Mouse (Mus musculus) embryonic facial prominence, embryonic 13.5 days (tissue): Measurements from ENCODE around the gene Clk3. TPM values are rescaled to one million over a fixed set of nuclear protein-coding genes. Genes with fewer than 3 reads are reported as not detected.

Source experiments
- ATAC-seq: fragments of 200-750 bp; cut with Nextera tagmentation; 2 replicates; pipeline ENCODE4 v1.8.0; 2017; ENCODE audit warnings: low read depth; ENCODE audit not compliant: insufficient number of reproducible peaks, insufficient read depth, low FRiP score, low TSS enrichment
- H3K27ac ChIP-seq: fragments of 300-500 bp; sonication (generic); 2 replicates; pipeline ENCODE4 v1.5.1; 2015; ENCODE audit warnings: moderate library complexity, mild to moderate bottlenecking, inconsistent platforms
- H3K27me3 ChIP-seq: fragments of 300-500 bp; sonication (generic); 2 replicates; pipeline ENCODE4 v1.6.1; 2015; ENCODE audit warnings: mild to moderate bottlenecking, inconsistent platforms
- H3K36me3 ChIP-seq: fragments of 300-500 bp; sonication (generic); 2 replicates; pipeline ENCODE4 v1.6.1; 2015; ENCODE audit warnings: mild to moderate bottlenecking, inconsistent platforms
- H3K4me1 ChIP-seq: fragments of 300-500 bp; sonication (generic); 2 replicates; pipeline ENCODE4 v1.6.1; 2015; ENCODE audit warnings: inconsistent platforms
- H3K4me2 ChIP-seq: fragments of 300-500 bp; sonication (generic); 2 replicates; pipeline ENCODE4 v1.6.1; 2015; ENCODE audit warnings: moderate library complexity, mild to moderate bottlenecking, inconsistent platforms
- H3K4me3 ChIP-seq: fragments of 300-500 bp; sonication (generic); 2 replicates; pipeline ENCODE4 v1.5.1; 2015; ENCODE audit warnings: mild to moderate bottlenecking, inconsistent platforms
- H3K9ac ChIP-seq: fragments of 300-500 bp; sonication (generic); 2 replicates; pipeline ENCODE4 v1.6.1; 2015; ENCODE audit warnings: mild to moderate bottlenecking, inconsistent platforms
- H3K9me3 ChIP-seq: fragments of 300-500 bp; sonication (generic); 2 replicates; pipeline ENCODE4 v1.6.1; 2016; ENCODE audit warnings: inconsistent platforms
- WGBS: fragments of 180-500 bp; shearing (Covaris S2); methylation state at CpG from one replicate; pipeline ENCODE4 v1.1.7; 2015; ENCODE audit warnings: mixed read lengths; 5-methylcytosine and 5-hydroxymethylcytosine counted together
- polyA plus RNA-seq: library from polyadenylated mRNA; unstranded; fragments of >200 nt; fragmentation: Nextera tagmentation; extraction: Ambion mirVana; gene quantifications from 2 replicates; pipeline ENCODE4 v1.2.1, GENCODE M21; 2015

Clk3 gene
- 71.7 and 74.5 TPM in 2 replicates for polyA plus RNA-seq

DNA sequence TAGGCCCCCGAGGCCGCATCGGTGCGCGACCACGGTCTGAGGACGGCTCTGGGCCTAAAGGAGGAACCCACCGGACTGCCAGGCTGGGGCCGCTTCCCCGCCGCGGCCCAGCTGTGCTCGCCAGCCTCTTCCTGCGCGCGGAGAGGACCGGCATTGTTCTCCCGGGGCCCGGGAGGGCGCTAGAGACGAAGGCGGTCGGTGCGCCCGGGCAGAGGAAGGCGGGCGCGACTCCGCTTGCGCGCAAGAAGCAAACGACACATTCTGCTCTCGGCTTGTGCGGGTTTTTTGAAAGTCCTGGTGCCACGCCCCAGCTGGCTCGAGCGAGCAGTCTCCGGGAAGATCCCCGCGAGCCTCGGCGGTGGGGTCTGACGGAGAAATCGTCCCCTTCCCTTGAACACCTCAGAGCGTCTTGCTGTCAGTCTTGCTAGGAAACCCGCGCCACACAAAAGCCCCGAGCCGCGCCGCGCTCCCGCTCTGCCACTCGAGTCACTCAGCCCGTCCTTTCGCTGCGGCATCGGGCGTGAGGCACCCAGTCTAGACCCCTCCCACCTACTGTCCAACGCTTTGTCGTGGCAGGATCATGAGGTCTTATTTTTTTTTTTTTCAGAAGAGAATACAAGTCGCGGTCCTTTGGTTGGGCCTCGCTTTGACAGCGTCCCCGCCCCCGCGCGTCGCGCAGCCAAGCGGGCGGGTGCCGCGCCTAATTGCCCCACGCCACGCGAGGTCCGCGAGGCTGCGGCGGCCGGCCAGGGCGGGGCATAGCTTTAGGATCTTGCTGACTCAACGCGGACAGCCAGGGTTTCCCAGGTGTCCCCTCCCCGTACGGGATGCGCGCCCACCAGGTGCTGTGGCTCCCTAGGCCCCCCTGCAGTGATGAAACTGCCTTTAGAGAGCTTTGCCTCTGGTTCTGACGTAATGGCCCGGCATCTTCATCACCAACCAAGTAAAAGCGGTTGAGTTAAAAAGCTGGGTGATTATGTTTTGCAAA, at the start of gene Clk3:
Gene Clk3, minus strand, starts transcription at position 497 of the 988 bp plus-strand sequence.
- H3K4me2 ChIP-seq, result peak within 1 kb of the TSS; percentile 97
- under 1% methylated on average over 93 of the region's 93 CpGs for WGBS
- H3K9me3 ChIP-seq, result no peaks in the 10 kb centered on the region
- H3K9ac ChIP-seq, result peak within 1 kb of the TSS; percentile 98
- H3K4me1 ChIP-seq, result peaks cover 35% of the 10 kb centered on the region
- H3K4me3 ChIP-seq, result peak within 1 kb of the TSS; percentile 94
- H3K36me3 ChIP-seq, result peaks cover 11% of the 10 kb centered on the region
- peak within 1 kb of the TSS; percentile 99 for H3K27ac ChIP-seq
- no peaks in the 10 kb centered on the region for H3K27me3 ChIP-seq
- no peak; the same call in 1 of the 2 replicates for ATAC-seq

DNA sequence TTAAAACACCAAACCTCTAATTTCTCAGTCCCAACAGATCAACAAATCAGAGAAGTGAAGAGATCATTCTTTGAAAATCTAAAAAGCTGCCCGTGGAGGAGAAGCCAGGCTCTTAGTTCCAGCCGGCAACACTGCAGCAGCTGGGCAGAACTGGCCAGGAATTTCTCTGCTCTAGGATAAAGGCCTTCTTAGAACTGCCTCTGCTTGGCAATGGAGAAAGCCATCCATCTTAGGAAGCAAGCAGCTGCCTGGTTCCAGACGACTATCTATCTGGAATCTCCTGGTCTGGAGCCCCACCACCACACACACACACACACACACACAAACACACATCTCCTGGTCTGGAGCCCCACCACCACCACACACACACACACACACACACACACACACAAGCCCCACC, 49.2 kb upstream of the Clk3 start:
- no peaks in the 10 kb centered on the region for H3K9me3 ChIP-seq
- ATAC-seq, result no peak
- no peak overlapping the region for H3K9ac ChIP-seq
- WGBS, result 40% methylated on average over 3 of the region's 3 CpGs
- H3K36me3 ChIP-seq, result no peaks in the 10 kb centered on the region
- no peak overlapping the region for H3K27ac ChIP-seq
- peaks cover 62% of the 10 kb centered on the region for H3K4me1 ChIP-seq
- no peak overlapping the region for H3K4me2 ChIP-seq
- H3K4me3 ChIP-seq, result no peak overlapping the region
- H3K27me3 ChIP-seq, result no peaks in the 10 kb centered on the region

DNA sequence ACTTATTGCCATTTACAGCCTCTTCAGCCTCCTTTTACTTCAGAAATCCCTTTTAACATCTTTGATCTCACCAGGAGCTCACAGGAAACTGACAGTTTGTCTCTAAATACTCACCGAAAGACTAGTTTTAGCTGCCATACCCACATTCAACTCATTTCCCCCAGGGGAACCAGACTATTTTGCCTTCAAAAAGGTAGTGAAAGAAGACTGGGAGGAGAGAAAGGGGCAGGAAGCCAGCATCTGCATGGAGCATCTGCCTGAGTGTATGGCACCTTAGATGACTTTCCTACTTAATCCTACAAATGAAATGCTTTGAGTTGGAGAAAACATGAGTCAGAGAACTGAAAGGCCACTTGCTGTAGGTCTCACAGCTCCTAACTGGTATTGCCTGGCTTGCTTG, 48.4 kb upstream of the Clk3 start:
- H3K4me1 ChIP-seq, result peaks cover 62% of the 10 kb centered on the region
- no peak overlapping the region for H3K4me3 ChIP-seq
- H3K9me3 ChIP-seq, result no peaks in the 10 kb centered on the region
- H3K27ac ChIP-seq, result no peak overlapping the region
- H3K4me2 ChIP-seq, result no peak overlapping the region
- WGBS, result 25% methylated on average over 1 of the region's 1 CpGs
- no peak overlapping the region for H3K9ac ChIP-seq
- H3K27me3 ChIP-seq, result no peaks in the 10 kb centered on the region
- ATAC-seq, result no peak
- peaks cover 5% of the 10 kb centered on the region; the same call in 1 of the 2 replicates for H3K36me3 ChIP-seq

DNA sequence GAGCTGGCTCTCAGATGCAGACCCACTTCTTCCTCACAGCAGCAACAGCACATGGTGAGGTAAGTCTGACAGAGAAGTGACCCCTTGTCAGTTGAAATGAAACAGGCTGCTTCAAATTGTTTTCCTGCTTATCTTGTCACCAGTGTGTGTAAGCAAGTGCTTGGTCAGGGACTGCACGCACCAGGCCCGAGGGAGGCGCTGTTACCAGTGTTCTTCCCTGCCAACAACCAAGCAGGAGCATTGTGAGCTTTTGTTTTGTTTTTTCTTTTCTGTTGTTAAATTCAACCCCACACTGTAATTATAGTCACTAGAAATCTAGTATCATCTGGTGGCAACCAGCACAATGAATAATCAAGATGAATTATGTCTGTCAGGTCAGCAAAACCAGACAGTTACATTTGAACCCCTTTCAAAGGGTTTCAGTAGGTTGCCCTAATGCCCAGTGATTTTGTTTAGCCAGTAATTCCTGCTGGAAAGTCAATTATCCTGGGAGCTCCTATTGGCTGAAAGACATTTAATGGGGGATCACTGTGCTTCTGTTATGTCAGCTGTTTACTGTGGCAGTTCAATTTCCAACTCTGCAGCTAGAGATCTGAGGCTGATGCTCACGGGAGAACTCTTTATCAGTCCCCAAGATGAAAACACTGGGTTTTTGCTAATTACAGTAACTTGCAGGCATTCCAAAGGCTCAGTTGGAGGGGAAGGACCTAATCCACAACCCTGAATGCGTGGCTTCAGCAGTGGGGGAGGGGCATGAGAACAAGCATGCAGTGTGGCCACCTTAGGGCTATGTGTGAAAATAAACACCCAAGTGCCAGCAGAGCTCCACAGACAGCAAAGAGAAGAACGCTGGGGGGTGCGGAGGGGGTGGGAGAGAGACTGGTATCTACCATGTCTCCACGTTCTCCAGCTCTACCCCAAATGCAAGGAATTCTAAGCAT, 46.4 kb upstream of the Clk3 start:
- no peak overlapping the region for H3K27ac ChIP-seq
- H3K9me3 ChIP-seq, result no peaks in the 10 kb centered on the region
- H3K4me2 ChIP-seq, result no peak overlapping the region
- H3K4me3 ChIP-seq, result no peak overlapping the region
- 35% methylated on average over 8 of the region's 8 CpGs for WGBS
- no peak for ATAC-seq
- H3K36me3 ChIP-seq, result peaks cover 6% of the 10 kb centered on the region; the same call in 1 of the 2 replicates
- H3K27me3 ChIP-seq, result no peaks in the 10 kb centered on the region
- H3K9ac ChIP-seq, result no peak overlapping the region
- peaks cover 50% of the 10 kb centered on the region for H3K4me1 ChIP-seq

DNA sequence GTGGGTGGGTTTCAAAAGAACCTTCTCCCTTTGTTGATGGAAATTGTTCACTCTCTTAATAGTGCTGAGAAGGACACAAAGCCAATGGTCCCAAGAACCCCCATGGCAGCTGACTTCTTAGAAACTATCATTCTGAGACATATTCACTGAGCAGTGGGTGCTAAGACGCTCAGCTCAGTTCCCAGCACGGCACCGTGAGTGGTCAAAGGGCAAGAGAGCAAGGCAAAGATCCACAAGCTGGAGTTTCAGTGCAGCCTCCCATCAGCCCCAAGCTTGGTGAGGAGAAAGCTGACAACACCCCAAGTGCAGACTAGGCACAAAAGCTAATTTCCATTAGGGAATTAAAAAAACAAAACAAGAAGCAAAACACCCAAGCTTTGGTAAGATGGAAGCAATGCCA, 45.0 kb upstream of the Clk3 start:
- H3K9me3 ChIP-seq, result no peaks in the 10 kb centered on the region
- no peaks in the 10 kb centered on the region for H3K27me3 ChIP-seq
- peaks cover 42% of the 10 kb centered on the region for H3K4me1 ChIP-seq
- H3K4me3 ChIP-seq, result no peak overlapping the region
- H3K36me3 ChIP-seq, result peaks cover 9% of the 10 kb centered on the region; the same call in 1 of the 2 replicates
- H3K27ac ChIP-seq, result no peak overlapping the region
- WGBS, result 86% methylated on average over 3 of the region's 3 CpGs
- no peak overlapping the region for H3K4me2 ChIP-seq
- no peak for ATAC-seq
- no peak overlapping the region for H3K9ac ChIP-seq

DNA sequence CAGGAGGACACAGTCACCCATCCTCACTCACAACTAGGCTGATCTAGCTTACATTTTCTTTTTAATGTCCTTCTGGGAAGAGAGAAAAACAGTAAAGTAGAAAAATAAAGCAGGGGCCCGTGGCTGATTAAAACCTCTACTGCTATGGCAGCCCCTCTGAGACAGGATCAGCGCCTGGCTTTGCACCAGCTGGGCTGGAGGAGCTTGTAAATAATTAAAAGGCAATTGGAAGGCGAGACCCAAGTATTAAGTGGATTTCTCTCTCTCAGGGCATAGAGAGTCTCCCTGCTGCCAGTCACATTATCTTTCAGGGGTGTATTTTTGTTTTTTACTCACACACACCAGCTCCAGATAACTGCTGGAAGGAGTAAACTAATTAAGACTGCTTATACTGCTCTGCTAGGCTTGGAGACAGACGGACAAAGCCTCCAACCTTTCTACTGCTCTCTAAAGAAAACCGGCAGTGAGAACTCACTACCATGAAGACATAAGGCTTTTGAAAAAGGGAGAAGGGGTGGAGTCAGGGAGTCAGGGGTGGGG, 43.2 kb upstream of the Clk3 start:
- H3K4me2 ChIP-seq, result no peak overlapping the region
- no peak overlapping the region for H3K27ac ChIP-seq

DNA sequence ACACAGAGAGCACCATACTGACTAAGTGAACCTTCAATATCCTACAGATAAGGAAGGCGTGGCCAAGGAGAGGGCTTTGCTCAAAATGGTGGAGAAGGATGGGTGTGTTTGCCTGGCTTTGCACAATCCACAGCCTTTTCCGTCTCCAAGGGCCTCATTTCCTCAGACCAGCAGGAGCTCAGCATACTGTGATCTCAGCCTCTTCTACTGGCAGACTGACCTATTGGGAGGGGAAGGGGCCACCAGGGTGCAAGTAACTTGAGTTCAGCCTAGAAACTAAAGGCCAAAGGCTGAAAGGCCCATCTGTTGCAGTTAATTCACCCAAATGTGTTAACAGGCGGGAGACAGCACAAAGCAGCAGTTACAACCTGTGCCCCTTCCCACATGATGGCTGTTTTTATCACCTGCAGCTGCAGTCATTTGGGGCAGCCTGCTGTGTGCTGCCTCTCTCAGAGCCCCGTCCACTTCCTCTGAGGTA, 41.6 kb upstream of the Clk3 start:
- 70% methylated on average over 4 of the region's 4 CpGs for WGBS
- H3K9ac ChIP-seq, result no peak overlapping the region
- no peak overlapping the region for H3K4me2 ChIP-seq
- no peaks in the 10 kb centered on the region for H3K9me3 ChIP-seq
- H3K4me3 ChIP-seq, result no peak overlapping the region
- no peak for ATAC-seq
- no peak overlapping the region for H3K27ac ChIP-seq
- H3K27me3 ChIP-seq, result no peaks in the 10 kb centered on the region
- peaks cover 10% of the 10 kb centered on the region; the same call in 1 of the 2 replicates for H3K36me3 ChIP-seq
- peaks cover 20% of the 10 kb centered on the region for H3K4me1 ChIP-seq

More for the DNA sequence above, 43.2 kb upstream of the Clk3 start:
- Histone ChIP-seq H3K9me3 (no peaks in the 10 kb centered on the region), H3K36me3 (peaks cover 9% of the 10 kb centered on the region; the same call in 1 of the 2 replicates), H3K9ac (no peak overlapping the region), H3K4me1 (peaks cover 24% of the 10 kb centered on the region), H3K27me3 (no peaks in the 10 kb centered on the region), H3K4me3 (no peak overlapping the region)
- ATAC-seq, result no peak
- WGBS, result 69% methylated on average over 5 of the region's 5 CpGs

DNA sequence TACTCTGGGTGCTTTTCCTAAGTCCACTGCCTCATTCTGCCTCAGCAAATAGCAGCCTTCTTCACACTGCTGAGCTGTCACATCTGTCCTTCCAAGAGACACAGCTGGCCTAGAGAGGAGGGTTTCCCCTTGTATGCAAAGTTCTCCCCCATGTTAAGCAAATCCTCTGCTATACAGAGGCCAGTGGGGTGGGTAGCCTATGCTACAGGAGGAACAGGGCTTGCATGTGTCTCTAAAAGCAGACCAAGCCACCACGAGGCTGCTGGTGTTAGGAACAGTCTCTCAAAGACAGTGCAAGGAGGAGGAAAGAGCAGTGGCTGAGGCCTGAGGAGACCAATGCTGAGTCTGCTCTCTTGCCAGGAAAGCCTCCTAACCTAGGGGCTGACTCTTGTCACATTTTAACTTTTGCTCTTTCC, 40.4 kb upstream of the Clk3 start:
- no peak overlapping the region for H3K4me3 ChIP-seq
- peaks cover 12% of the 10 kb centered on the region for H3K4me1 ChIP-seq
- ATAC-seq, result no peak
- H3K36me3 ChIP-seq, result peaks cover 14% of the 10 kb centered on the region; the same call in 1 of the 2 replicates
- no peak overlapping the region for H3K9ac ChIP-seq
- no peak overlapping the region for H3K4me2 ChIP-seq
- no peaks in the 10 kb centered on the region for H3K9me3 ChIP-seq
- no peaks in the 10 kb centered on the region for H3K27me3 ChIP-seq
- 46% methylated on average over 1 of the region's 1 CpGs for WGBS
- no peak overlapping the region for H3K27ac ChIP-seq

DNA sequence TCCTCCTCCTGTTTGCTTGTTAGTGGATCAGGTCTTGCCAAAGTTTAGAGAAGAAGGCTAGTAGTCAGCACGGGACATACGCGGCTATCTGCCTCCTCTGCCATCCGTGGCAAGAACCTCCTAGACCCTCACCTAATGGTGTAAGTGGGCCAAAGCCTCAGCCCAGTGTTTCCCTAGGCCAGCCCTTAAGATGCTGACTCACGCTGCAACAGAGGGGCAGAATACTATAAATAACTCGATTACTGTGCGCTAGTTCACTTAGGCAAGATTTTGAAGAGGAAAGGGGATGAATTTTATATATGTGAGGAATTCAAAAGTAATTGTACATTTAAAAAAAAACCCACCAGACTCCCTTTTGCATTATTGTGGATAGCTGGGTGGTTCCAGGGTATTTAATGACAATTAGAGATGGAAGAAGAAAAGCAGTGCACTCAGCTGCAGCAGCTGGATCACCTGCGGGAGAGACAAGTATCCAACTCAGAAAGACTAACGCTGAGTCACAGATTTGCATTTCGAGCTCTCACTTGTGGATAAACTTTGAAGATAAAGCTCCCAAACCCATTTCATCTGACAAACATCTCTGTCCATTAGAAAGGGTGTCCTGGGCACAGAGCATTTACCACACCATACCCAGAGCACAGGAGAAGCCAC, 39.6 kb upstream of the Clk3 start:
- Histone ChIP-seq H3K4me2 (no peak overlapping the region), H3K9ac (no peak overlapping the region), H3K9me3 (no peaks in the 10 kb centered on the region), H3K4me3 (no peak overlapping the region), H3K27me3 (no peaks in the 10 kb centered on the region), H3K36me3 (peaks cover 14% of the 10 kb centered on the region; the same call in 1 of the 2 replicates), H3K27ac (no peak overlapping the region), H3K4me1 (peaks cover 12% of the 10 kb centered on the region)
- 82% methylated on average over 10 of the region's 10 CpGs for WGBS
- no peak for ATAC-seq

DNA sequence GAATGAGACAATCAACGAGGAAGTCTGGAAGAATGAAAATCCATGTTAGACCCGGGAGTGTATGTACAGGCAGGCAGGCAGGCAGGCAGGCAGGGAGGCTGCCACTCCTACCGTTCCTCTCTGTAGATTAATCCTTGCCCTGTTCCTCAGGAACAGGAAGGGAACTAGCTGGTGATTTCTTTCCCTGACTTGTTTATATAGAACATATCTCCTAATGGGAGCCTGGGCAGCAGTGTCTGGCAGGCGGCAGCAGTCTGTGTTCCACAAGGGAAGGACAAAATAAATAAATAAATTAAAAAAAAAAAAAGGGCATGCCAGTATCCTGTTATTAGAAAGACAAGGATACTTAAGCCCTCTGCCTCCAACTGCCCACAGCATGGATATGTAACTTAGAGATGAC, 38.2 kb upstream of the Clk3 start:
- Histone ChIP-seq H3K27ac (no peak overlapping the region), H3K4me3 (no peak overlapping the region), H3K4me1 (peaks cover 12% of the 10 kb centered on the region), H3K9ac (no peak overlapping the region), H3K4me2 (no peak overlapping the region), H3K36me3 (peaks cover 9% of the 10 kb centered on the region; the same call in 1 of the 2 replicates), H3K9me3 (no peaks in the 10 kb centered on the region), H3K27me3 (no peaks in the 10 kb centered on the region)
- ATAC-seq, result no peak
- 21% methylated on average over 4 of the region's 4 CpGs for WGBS
